Mouse (Mus musculus) G1E-ER4 (cell line): ENCODE measurements around the gene Pdlim5. TPM values are rescaled to one million over a fixed set of nuclear protein-coding genes. Genes with fewer than 3 reads are reported as not detected.

ENCODE experiments used
- GATA1 ChIP-seq: IDR thresholded peaks from one replicate; pipeline ENCODE4 v1.8.0; 2012; ENCODE audit warnings: low read length, inconsistent platforms
- polyA plus RNA-seq: library from polyadenylated mRNA; stranded (reverse); fragments of >175 nt; gene quantifications from 2 replicates; pipeline ENCODE4 v1.2.3, GENCODE M21; 2012

Pdlim5 gene
- polyA plus RNA-seq, 1 experiment = 30.8 TPM

GRCm38 (mm10) chr3:142196142-142196541, 199.4 kb downstream of the Pdlim5 start:
- no peak for TF ChIP-seq GATA1

Other genes starting within 250 kb of the Pdlim5 start
- gene Bmpr1b, start 226.3 kb downstream of the Pdlim5 start, polyA plus RNA-seq = not detected in 2 replicates
- gene Gbp5, start 98.3 kb upstream of the Pdlim5 start, polyA plus RNA-seq = not detected in 2 replicates
- gene Gbp7, start 134.6 kb upstream of the Pdlim5 start, polyA plus RNA-seq = not detected in 2 replicates
- not detected in 2 replicates for gene Gbp3, start 164.3 kb upstream of the Pdlim5 start, polyA plus RNA-seq
- not detected in 2 replicates for gene Gbp2b, start 199.2 kb upstream of the Pdlim5 start, polyA plus RNA-seq
- gene Gbp2, start 224.9 kb upstream of the Pdlim5 start, polyA plus RNA-seq = not detected in 2 replicates